Mouse (Mus musculus) limb, embryonic 14.5 days (tissue): Measurements from ENCODE around the gene Ifnar2. TPM values are rescaled to one million over a fixed set of nuclear protein-coding genes. Genes with fewer than 3 reads are reported as not detected.

Source experiments
- ATAC-seq: fragments of 200-750 bp; cut with Nextera tagmentation; 2 replicates; pipeline ENCODE4 v1.8.0; 2017; ENCODE audit warnings: low read depth, moderate number of reproducible peaks, moderate TSS enrichment; ENCODE audit not compliant: low FRiP score
- DNase-seq: peaks from one replicate; pipeline ENCODE4 v3.0.0-alpha.2; 2015; ENCODE audit warnings: low spot score
- H3K27ac ChIP-seq: fragments of 300-500 bp; sonication (generic); replicated peaks from 2 replicates; pipeline ENCODE4 v1.5.1; 2014; ENCODE audit warnings: low read depth, mild to moderate bottlenecking, low read length, moderate library complexity, mixed read lengths
- H3K27me3 ChIP-seq: fragments of 300-500 bp; sonication (generic); 2 replicates; pipeline ENCODE4 v1.6.1; 2014; ENCODE audit warnings: low read length, mixed read lengths; ENCODE audit not compliant: control insufficient read depth, insufficient read depth
- H3K36me3 ChIP-seq: fragments of 300-500 bp; sonication (generic); 2 replicates; pipeline ENCODE4 v1.6.1; 2014; ENCODE audit warnings: mild to moderate bottlenecking, low read length, moderate library complexity, mixed read lengths; ENCODE audit not compliant: control insufficient read depth, insufficient read depth
- H3K4me1 ChIP-seq: fragments of 300-500 bp; sonication (generic); 2 replicates; pipeline ENCODE4 v1.6.1; 2014; ENCODE audit warnings: antibody characterized with exemption, low read length, mixed read lengths; ENCODE audit not compliant: control insufficient read depth, insufficient read depth
- H3K4me2 ChIP-seq: fragments of 300-500 bp; sonication (generic); replicated peaks from 2 replicates; pipeline ENCODE4 v1.6.1; 2014; ENCODE audit warnings: low read depth, mild to moderate bottlenecking, low read length, moderate library complexity; ENCODE audit not compliant: severe bottlenecking
- H3K4me3 ChIP-seq: fragments of 300-500 bp; sonication (generic); replicated peaks from 2 replicates; pipeline ENCODE4 v1.5.1; 2014; ENCODE audit warnings: low read length
- H3K9ac ChIP-seq: fragments of 300-500 bp; sonication (generic); 2 replicates; pipeline ENCODE4 v1.6.1; 2014; ENCODE audit warnings: mild to moderate bottlenecking, low read depth, low read length, moderate library complexity; ENCODE audit not compliant: severe bottlenecking
- H3K9me3 ChIP-seq: fragments of 300-500 bp; sonication (generic); 2 replicates; pipeline ENCODE4 v1.6.1; 2016; ENCODE audit warnings: low read length; ENCODE audit not compliant: control insufficient read depth
- POLR2A ChIP-seq: fragments of 200-500 bp; IDR thresholded peaks from 2 replicates; pipeline ENCODE4 v1.8.0; 2012; ENCODE audit warnings: inconsistent platforms, mild to moderate bottlenecking, moderate library complexity, borderline replicate concordance; ENCODE audit not compliant: insufficient read depth, insufficient read length; ENCODE audit errors: extremely low read depth
- WGBS: fragments of 180-500 bp; shearing (Covaris S2); extraction: QIAGEN DNeasy Blood & Tissue Kit; methylation state at CpG from one replicate; pipeline ENCODE4 v1.1.7; 2014; 5-methylcytosine and 5-hydroxymethylcytosine counted together
- polyA plus RNA-seq, 2 experiments: library from polyadenylated mRNA; depleted of rRNA in 1 of 2; stranded (reverse) in 1 of 2; unstranded in 1 of 2; fragments of >200 nt; fragmentation: Nextera tagmentation in 1 of 2; extraction: Ambion mirVana in 1 of 2; gene quantifications; 2 replicates each; pipeline versions ENCODE4 v1.2.1 to v1.2.3; 2012 to 2014

The Ifnar2 gene
- polyA plus RNA-seq, 2 experiments: 38.7 to 59.7 TPM

GRCm38 (mm10) chr16:91347491-91348263 is 24.9 kb upstream of the Ifnar2 start:
- ATAC-seq (no peak), DNase-seq (no peak)
- no peak overlapping the region for H3K4me2 ChIP-seq
- H3K9me3 ChIP-seq: no peaks in the 10 kb centered on the region
- no peak overlapping the region for H3K9ac ChIP-seq
- WGBS: 66% methylated on average over 20 of the region's 20 CpGs
- peaks cover 6% of the 10 kb centered on the region; the same call in 1 of the 2 replicates for H3K27me3 ChIP-seq
- no peaks in the 10 kb centered on the region for H3K4me1 ChIP-seq
- TF ChIP-seq POLR2A: no peak
- no peak overlapping the region for H3K4me3 ChIP-seq
- H3K27ac ChIP-seq: no peak overlapping the region
- H3K36me3 ChIP-seq: no peaks in the 10 kb centered on the region

- no peak for DNase-seq
- ATAC-seq: no peak
- H3K27me3 ChIP-seq: peaks cover 9% of the 10 kb centered on the region; the same call in 1 of the 2 replicates
- no peaks in the 10 kb centered on the region for H3K9me3 ChIP-seq
- H3K27ac ChIP-seq: no peak overlapping the region
- no peak overlapping the region for H3K4me3 ChIP-seq
- no peak overlapping the region for H3K9ac ChIP-seq
- no peak overlapping the region for H3K4me2 ChIP-seq
- 75% methylated on average over 14 of the region's 14 CpGs for WGBS
- H3K36me3 ChIP-seq: no peaks in the 10 kb centered on the region
- no peaks in the 10 kb centered on the region for H3K4me1 ChIP-seq
- TF ChIP-seq POLR2A: no peak
Observed at GRCm38 (mm10) chr16:91348264-91348565, 24.4 kb upstream of the Ifnar2 start.

- no peak for TF ChIP-seq POLR2A
- ATAC-seq: no peak
- Histone ChIP-seq H3K4me3 (no peak overlapping the region), H3K27ac (no peak overlapping the region), H3K4me2 (no peak overlapping the region), H3K9me3 (no peaks in the 10 kb centered on the region), H3K4me1 (no peaks in the 10 kb centered on the region), H3K9ac (no peak overlapping the region), H3K36me3 (no peaks in the 10 kb centered on the region), H3K27me3 (peaks cover 9% of the 10 kb centered on the region; the same call in 1 of the 2 replicates)
- 73% methylated on average over 28 of the region's 28 CpGs for WGBS
- DNase-seq: no peak
Observed at GRCm38 (mm10) chr16:91348588-91349330, 23.8 kb upstream of the Ifnar2 start.

GRCm38 (mm10) chr16:91352084-91352562 is 20.5 kb upstream of the Ifnar2 start:
- no peaks in the 10 kb centered on the region for H3K4me1 ChIP-seq
- no peak for TF ChIP-seq POLR2A
- no peaks in the 10 kb centered on the region for H3K36me3 ChIP-seq
- no peak overlapping the region for H3K27ac ChIP-seq
- DNase-seq (peak; percentile 53), ATAC-seq (no peak)
- no peaks in the 10 kb centered on the region for H3K9me3 ChIP-seq
- 11% methylated on average over 7 of the region's 7 CpGs for WGBS
- no peak overlapping the region for H3K9ac ChIP-seq
- peaks cover 9% of the 10 kb centered on the region; the same call in 1 of the 2 replicates for H3K27me3 ChIP-seq
- H3K4me2 ChIP-seq: no peak overlapping the region
- no peak overlapping the region for H3K4me3 ChIP-seq

GRCm38 (mm10) chr16:91352749-91353148 is 19.8 kb upstream of the Ifnar2 start:
- H3K4me3 ChIP-seq: no peak overlapping the region
- no peak overlapping the region for H3K9ac ChIP-seq
- H3K4me1 ChIP-seq: no peaks in the 10 kb centered on the region
- no peak overlapping the region for H3K27ac ChIP-seq
- 69% methylated on average over 7 of the region's 7 CpGs for WGBS
- peaks cover 9% of the 10 kb centered on the region; the same call in 1 of the 2 replicates for H3K27me3 ChIP-seq
- no peak for ATAC-seq
- no peaks in the 10 kb centered on the region for H3K36me3 ChIP-seq
- no peak for DNase-seq
- no peak overlapping the region for H3K4me2 ChIP-seq
- TF ChIP-seq POLR2A: no peak
- no peaks in the 10 kb centered on the region for H3K9me3 ChIP-seq
